Mouse (Mus musculus) heart, adult 2 months (tissue): ENCODE results near the gene Zfp541.

Experiments
- CTCF ChIP-seq: fragments of 200-600 bp; IDR thresholded peaks from 2 replicates; pipeline ENCODE4 v1.8.1; 2022; ENCODE audit warnings: antibody characterized with exemption, mild to moderate bottlenecking, moderate library complexity
- EP300 ChIP-seq: fragments of 200-500 bp; IDR thresholded peaks from 2 replicates; pipeline ENCODE4 v1.6.1; 2011; ENCODE audit warnings: low read depth, low read length, control low read depth; ENCODE audit not compliant: insufficient read depth

DNA sequence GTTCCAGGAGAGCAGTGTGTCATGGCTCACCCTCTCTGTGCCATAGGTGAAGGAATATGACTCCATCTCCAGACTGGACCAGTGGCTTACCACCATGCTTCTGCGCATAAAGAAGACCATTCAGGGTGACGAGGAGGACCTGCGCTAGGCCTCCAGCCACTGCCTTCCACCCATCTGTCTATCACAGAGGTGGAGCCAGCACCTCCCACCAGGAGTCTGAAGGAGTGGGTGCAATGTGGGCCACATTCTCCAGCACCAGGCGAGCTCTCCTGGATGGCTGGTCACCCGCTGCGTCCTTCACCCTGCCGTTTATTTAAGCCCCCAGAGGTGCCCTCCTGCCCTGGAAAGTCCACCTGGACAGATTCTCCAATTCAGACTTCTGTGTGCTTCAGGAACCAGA, 54.8 kb downstream of the Zfp541 start:
- TF ChIP-seq CTCF = no peak
- no peak for TF ChIP-seq EP300
